Mouse (Mus musculus) urinary bladder, postnatal 14 days (tissue): Measurements from ENCODE around the gene Nucb1.
A peak's percentile ranks its signal among the peaks of the same experiment; 100 is the strongest.
"Not testable (repeated sequence)": the region's sequence is repeated elsewhere in the genome, so short reads cannot be mapped to it uniquely, and the experiment has no call there.

Experiments used
- DNase-seq: peaks from one replicate; pipeline ENCODE4 v3.0.0; 2021; ENCODE audit warnings: low spot score

Gene Nucb1

DNA sequence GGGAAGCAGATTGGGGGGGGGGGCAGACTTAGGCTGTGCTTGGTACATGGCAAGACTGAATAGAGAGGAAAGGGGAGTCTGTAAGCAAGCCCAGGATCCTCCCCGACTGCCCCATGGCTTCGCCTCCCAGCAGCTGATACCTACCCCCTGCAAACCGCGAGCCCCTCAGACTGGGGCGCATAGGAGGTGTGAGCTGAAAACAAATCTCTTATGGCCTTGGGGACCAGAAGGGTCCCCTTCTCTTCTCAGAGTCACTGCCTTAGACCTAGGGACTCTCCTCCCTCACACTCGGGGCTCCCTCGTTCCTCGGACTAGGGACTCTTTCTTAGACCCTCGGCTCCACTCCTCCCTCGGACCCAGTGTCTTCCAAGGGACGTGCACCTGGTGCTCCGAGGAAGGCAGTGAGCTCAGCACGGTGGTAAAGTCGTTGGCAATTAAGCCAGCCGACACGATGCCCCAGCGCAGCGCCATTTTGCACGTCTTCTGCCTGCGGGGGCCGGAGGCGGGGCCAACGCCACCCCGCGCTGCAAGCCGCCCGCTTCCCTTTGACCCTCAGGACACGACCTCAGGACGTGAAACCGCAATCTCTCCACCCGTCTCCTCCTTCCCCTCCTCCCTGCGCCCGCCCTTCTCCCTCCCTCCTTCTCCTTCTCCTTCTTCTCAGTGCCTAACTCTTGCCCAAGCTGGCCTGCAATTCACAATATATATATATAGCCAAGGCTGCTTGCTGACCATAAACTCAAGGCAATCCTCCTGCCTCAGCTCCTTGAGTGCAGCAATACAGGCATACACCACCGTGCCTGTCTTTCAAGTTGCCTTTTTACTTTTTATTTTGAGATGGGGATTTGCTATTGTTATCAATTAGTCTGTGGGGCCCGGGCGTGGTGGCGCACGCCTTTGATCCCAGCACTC, 21.7 kb downstream of the Nucb1 start, which contains the start of gene Dhdh:
TSS of gene Dhdh (minus strand) at position 513 of the 912 bp plus-strand sequence.
- peak; percentile 61 for DNase-seq

DNA sequence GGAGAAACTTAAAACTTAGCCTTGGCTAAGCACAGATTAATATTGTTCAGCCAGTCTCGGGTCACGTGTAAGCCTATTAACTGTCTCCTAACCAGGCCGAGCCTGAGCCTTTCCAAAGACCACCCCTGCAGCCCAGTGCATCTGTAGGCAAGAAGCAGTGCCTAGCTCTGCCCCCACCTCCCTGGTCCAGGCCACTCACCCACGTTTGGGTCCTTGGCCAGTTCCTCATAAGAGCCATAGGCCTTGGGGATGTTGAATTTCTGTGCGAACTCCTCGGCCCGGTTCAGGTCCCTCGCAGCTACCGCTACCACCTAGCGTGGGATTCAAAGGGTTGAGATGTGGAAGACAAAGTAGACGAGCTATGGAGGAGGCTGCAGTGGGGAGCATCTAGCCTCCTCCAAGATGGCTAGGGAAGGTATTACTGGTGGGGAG, 22.3 kb downstream of the Nucb1 start:
- no peak for DNase-seq

DNA sequence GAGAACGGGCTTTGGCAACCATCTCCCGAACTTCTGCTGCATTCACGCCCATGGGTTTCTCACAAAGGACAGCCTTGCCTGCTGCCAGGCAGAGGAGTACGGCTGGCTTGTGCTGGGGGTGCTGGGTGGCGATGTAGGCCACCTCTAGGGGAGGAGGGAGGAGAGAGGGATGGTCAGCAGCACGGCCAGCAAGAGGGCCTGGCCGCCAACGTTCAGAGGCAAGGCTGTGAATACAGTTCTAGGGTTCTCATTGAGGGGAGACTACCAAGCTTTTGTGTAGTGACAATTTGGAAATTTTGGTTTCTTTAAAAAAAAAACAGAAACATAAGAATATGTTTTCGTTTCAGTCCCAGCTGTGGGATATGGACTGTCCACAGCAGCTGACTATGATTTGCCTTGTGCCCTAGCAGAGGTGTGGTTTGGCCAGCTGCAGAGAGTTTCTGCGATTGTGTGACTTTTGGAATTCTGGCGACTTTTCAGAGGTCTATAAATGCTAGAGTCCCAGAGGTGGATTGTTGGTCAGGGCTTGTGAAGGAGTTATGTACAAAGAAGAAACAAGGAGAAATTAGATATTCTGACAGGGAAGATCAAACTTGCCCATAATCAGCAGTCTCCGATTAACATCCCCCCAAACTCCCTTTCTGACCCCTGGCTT, 23.3 kb downstream of the Nucb1 start, which contains the start of gene Gm45808:
TSS of gene Gm45808 (minus strand) at position 51 of the 655 bp plus-strand sequence.
- DNase-seq: no peak

DNA sequence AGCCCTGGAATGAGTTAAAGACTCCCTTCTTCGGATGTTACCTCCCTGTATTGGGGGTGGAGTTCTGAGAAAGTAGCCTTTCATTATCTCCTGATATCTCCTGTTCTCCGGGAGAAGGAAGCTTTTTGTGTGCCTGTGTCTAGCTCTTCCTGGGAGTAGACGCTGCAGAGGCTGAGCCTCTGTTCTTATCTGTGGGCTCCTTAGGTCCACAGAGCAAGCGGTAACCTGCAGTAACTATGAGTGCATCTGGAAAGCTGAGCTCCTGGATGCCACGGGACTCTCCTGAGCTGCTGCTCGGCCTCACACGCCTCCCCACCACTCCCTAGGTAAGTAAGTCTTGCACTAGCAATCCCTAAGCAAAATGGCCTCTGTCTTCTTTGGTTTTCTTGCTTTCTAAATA, 24.0 kb downstream of the Nucb1 start:
- DNase-seq: no peak

DNA sequence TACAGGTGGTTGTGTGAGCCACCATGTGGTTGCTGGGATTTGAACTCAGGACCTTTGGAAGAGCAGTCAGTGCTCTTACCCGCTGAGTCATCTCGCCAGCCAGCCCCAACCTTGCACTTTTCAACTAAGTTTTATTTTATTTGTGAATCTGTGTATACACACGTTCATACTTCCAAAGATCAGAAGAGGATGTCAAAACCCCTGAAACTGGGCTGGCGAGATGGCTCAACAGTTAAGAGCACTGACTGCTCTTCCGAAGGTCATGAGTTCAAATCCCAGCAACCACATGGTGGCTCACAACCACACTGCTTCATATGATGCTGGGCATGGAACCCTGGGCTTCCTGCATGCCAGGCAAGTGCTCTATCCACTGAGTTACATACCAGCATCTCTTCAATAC, 25.2 kb downstream of the Nucb1 start:
- not testable (repeated sequence) for DNase-seq

DNA sequence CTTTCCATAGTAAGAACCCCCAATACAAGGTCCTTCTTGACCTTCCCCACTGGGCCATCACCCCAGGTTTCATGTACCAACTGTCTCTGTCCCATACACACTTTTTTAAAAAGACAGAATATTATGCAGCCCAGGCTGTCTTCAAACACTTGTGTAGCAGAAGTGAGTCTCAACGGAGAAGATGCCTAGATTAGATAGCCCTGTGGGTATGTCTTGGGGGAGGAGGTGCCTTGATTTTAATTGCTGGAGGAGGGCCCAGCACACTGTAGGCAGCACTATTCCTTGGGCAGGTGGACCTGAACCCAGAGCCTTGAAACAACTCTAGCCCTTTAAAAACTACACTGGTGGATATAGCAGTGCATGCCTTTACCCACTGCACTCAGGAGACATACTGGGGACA, 28.0 kb downstream of the Nucb1 start:
- no peak for DNase-seq

DNA sequence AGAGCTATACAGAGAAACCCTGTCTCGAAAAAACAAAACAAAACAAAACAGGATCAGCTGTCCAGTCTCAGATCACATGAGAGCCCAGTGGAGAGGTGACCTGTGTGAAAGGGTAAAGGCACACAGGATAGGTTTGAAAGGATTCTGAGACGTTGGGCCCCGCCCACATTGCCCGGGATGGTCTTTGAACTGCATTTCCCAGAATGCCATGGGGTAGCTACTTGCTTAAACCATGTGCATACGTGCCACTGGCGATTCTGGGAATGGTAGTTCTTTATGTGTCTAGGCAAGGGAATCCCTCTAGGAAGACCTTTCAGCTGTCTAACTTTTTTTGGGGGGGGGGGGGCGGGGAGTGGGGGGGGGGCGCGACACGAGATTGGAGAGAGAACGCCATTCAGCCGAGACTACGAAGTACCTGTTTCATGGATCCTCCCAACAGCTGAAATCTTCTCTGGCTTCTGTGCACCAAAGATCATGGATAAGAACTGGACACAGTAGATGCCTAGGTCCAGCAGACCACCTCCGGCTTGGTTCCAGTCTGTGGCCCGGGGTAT, 28.8 kb downstream of the Nucb1 start, which contains the start of gene Tulp2:
TSS of gene Tulp2 (plus strand) at position 504 of the 554 bp plus-strand sequence.
- peak; percentile 66 for DNase-seq

DNA sequence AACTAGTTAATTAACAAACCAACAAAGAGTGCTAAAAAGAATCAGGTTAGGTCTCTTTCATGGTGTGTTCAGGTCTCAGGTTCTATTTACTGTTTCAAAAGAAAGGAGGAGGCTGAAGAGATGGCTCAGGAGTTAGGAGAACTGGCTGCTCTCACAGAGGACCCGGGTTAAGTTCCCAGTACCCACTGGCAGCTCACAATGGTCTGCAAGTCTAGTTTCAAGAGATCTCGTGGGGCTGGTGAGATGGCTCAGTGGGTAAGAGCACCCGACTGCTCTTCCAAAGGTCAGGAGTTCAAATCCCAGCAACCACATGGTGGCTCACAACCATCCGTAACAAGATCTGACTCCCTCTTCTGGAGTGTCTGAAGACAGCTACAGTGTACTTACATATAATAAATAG, 29.9 kb downstream of the Nucb1 start:
- not testable (repeated sequence) for DNase-seq

DNA sequence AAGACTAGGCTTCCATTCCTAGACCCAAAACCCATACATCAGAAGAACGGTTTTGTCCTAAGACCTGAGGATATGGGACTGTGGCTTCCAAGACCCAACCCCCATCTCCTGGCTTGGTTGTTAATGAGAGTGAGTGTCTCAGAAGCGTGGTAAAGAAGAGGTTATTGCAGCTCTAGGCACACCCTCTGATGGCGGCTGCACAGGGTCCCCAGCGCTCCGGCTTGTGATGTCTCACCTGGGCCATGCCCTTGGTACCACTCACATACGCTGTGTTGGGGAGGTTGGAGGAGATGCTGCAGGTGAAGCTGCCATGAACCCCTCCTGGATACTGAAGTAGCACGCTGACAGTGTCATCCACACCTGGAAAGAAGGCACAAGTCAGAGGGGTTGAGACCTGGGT, 31.4 kb downstream of the Nucb1 start:
- DNase-seq: no peak

DNA sequence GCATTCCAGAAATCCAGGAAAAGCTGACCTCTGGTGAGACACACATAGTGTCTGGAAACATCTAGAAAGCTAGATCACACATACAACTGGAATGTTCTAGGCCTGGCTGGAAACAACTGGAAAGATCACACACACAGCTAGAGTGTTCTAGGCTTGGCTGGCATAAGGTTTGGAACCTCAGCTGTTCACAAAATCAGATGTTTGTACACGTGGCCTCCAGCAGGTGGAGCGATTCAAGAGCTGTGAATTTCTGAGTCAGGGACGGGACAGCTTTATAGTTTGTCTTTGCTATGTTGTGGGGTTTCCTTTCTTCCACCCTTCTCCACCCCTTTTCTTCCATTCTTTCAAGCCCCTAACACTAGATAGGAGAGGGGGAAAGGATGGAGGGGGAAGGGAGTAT, 33.2 kb downstream of the Nucb1 start:
- DNase-seq: peak; percentile 70

DNA sequence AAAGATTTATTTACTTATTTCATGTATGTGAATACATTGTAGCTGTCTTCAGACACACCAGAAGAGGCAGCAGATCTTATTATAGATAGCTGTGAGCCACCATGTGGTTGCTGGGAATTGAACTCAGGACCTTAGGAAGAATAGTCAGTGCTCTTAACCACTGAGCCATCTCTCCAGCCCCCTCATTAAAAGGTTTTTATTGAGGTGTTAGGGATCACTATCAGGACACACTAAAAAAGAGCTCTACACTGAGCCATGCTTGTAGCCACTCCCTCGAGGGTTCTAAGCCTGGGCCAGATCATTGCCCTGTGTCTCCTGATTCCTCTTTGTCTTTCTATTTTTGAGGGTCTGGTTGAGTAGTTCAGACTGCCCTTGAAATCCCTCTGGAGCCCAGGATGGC, 33.8 kb downstream of the Nucb1 start:
- DNase-seq: no peak

DNA sequence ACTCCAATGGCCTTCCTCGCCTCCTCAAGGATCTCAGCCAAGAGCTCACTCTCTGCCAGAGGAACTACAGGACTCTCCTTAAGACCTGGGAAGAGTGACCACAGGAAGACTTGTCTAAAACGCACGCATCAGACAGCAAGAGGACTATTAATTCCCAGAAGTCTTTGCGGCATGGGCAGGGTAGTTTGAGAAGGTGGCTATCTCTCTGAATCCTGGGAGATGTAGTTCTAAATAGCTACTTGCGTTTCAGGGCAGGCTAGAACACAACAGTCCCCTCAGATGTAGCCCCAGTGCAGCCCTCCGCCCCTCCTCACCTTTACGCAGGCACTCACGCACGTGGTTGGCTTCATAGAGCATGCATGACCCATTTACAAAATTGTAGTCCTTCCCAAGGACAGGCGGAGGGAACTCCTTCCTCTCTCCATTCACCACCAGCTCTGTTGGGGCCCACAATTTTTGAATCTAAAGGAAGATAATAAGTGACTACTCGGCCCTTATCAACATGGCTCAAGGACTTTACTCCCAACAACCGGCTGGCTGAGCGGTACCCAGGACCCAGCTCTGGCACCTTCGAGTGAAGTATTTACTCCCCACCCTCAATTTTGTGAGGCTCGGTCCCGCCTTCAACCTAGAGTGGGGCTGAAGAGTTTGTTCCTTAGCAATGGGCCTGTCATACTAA, 34.8 kb downstream of the Nucb1 start:
- no peak for DNase-seq

DNA sequence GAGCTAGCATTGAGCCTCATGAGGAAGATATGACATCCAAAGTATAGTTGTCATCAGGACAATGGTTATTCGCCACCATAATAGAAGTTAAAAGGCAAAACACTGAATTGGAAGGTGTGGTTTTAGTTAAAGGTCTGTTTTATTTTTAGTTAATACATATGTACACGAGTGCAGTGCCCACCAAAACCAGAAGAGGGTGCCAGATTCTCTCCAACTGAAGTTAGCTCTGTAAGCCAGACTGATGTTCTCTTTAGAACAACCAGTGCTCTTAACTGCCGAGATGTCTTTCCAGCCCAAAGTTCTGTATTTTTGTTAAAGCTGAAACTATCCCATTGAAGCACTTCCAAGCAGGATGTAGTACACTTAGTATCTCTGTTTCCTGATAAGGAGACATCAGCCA, 39.3 kb downstream of the Nucb1 start:
- DNase-seq: peak; percentile 84

DNA sequence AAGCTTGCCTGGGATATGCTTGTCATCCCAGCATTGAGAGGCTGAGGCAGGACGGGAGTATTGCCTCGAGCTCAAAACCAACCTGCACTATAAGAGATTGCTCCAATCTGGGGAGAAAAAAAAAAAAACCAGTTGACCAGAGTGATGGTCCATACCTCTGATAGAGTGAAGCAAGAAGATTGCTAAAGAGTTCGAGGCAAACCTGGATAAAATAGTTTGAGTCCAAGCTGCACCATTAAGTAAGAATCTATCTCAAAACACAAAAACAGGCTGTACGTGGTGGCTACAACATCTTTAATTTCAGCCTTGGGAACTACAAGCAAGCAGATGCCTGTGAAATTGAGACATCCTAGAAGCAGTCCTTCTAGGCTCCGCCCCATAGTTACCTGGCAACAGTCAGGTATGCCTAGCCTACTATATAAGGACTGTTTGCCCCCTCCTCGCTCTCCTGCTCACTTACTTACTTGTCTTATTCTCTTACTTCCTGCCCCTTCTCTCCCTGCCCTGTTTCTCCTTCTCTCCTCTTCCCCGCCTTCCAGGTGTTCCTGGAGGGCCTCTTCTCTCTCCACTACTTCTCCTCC, 43.0 kb downstream of the Nucb1 start:
- DNase-seq: no peak

DNA sequence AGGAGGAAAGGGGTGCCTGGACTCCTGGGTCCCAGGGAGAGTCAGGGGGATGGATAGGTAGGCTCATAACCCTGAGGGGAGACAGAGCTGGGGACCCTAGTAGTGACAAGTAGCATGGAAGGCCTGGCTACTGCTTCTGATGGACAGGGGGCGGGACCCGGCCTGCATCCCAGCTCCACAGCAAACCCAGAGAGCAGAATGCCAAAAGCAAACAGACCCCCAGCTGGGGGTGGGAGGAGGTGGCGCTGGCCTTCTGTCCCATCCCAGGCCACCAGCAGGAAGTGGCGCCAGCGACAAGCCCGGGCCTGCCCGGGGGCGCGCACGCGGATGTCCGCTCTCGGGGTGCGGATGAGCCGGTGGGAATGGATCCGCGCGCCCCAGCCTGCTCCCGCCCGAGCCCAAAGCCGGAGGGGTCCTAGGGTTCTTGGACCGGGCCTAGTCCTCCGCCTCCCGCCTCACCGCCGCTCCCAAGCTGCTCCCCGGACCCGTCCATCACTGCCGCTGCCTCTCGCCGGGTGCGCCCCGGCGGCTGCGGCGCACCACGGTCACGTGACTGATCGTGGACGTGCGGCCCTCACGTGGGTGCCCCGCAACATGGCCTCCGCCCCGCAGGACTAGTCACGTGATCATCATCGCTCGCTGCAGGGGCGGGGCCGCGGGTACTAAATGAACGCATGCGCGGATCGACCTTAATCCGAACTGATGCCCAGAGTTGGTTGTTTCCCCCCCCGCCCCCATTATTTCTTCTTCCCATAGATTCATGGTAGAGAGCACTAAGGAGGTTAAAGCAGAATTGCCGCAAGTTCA, 43.7 kb downstream of the Nucb1 start, which contains the start of gene Bax:
TSS of gene Bax (minus strand) at position 616 of the 807 bp plus-strand sequence.
- DNase-seq: peak; percentile 96

DNA sequence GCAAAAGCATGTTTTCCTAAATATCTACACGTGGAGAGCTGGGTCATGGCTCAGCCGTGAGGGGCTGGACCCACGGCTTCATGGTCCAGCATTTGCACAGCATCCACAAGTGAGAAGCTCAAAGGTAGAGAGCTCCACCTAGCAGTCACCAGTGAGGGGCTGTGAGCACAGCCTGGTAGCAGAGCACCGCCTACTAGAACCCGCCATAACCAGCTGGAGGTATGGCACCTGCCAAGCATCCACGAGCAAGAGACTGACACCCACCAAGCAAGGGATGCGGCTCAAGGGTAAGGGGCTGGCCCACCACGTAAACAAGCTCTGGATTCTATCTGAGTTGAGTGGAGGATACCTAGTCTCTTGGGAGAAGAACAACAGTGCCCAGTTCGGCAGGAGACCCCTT, 44.7 kb downstream of the Nucb1 start:
- no peak for DNase-seq

DNA sequence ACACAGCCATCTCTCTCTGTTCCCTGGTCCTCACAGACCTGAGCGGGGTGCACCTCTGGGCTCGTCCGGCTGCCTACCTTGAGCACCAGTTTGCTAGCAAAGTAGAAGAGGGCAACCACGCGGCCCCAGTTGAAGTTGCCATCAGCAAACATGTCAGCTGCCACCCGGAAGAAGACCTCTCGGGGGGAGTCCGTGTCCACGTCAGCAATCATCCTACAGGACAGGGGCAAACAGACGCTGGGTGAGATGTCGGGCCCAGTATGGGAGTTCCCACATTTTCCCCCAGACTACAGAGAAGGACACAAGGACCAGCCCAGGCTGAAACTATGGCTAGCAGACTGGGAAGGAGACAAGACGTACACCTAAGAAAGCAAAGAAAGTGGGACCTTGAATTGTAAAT, 45.1 kb downstream of the Nucb1 start:
- no peak for DNase-seq

DNA sequence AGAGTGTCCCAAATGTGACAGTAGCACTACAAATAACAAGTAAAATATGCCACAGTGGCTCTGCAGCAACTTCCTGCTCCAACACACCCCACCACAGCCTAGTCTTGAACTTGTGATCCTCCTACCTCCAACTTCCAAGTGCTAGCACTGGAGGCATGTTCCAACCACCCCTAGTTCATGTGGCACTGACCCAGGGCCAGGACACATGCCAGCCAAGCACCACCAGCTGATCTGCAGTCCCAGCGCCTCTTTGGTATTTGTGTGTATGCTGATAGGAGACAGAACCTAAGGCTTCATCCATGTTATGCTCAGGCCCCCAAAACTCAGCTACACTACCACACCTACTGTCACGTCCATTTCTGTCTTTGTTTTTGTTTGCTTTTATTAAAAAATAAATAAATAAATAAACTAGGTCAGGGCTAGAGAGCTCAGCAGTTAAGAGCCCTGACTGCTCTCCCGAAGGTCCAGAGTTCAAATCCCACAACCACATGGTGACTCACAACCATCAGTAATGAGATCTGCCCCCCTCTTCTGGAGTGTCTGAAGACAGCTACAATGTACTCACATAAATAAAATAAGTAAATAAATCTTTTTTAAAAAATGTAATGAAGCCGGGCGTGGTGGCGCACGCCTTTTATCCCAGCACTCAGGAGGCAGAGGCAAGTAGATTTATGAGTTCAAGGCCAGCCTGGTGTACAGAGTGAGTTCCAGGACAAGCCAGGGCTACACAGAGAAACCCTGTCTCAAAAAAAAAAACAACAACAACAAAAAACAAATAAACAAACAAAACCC, 46.0 kb downstream of the Nucb1 start:
- DNase-seq: no peak

DNA sequence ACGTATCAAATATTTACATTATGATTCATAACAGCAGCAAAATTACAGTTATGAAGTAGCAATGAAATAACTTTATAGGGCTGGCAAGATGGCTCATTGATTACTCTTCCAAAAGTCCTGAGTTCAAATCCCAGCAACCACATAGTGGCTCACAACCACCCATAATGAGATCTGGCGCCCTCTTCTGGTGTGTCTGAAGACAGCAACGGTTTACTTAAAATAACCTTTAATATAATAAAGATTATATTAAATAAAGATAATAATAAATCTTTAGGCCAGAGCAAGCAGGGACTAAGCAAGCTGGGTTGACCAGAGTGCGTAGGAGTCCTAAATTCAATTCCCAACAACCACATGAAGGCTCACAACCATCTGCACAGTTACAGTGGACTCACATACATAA, 47.3 kb downstream of the Nucb1 start:
- not testable (repeated sequence) for DNase-seq

DNA sequence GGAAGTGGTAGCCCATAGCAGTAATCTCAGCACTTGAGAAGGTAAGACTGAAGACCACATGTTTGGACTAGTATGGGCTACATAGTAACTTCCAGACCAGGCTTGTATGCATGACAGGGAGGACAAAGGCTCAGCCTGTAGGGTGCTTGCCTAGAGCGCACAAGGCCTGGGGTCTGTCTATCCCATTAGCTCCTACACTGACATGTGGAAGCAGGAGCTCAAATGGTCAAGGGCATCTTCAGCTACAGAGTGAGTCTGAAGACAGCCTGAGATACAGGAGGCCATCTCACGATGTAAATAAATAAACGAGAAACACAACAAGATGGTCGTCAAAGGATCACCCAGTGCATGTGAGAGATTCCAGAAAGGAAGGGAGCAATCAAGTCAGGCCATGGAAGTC, 47.9 kb downstream of the Nucb1 start:
- DNase-seq: no peak
